Mouse (Mus musculus) megakaryocyte, adult 5-6 weeks (primary cell): ENCODE data around the gene Grb2. TPM values are rescaled to one million over a fixed set of nuclear protein-coding genes. Genes with fewer than 3 reads are reported as not detected.

Experiments
- ATAC-seq: 2 replicates; pipeline ENCODE4 v1.8.0; 2016; ENCODE audit warnings: mild to moderate bottlenecking, inconsistent platforms; ENCODE audit not compliant: poor library complexity, severe bottlenecking
- total RNA-seq, 2 experiments: library from RNA; stranded (forward) in 1 of 2; stranded (reverse) in 1 of 2; fragments of 153-499, 151-499 nt in 1 of 2; fragments of 221-1000, 200-1000 nt in 1 of 2; gene quantifications; 2 replicates each; pipeline versions ENCODE4 v1.2.3 to v1.2.4; 2015 to 2017

Grb2 gene
- total RNA-seq, 2 experiments from 2014 or later, result 68.7 to 109 TPM

GRCm38 (mm10) chr11:115712674-115713298 lies 4.4 kb upstream of the Grb2 start:
- ATAC-seq, result peak; percentile 48

DNA sequence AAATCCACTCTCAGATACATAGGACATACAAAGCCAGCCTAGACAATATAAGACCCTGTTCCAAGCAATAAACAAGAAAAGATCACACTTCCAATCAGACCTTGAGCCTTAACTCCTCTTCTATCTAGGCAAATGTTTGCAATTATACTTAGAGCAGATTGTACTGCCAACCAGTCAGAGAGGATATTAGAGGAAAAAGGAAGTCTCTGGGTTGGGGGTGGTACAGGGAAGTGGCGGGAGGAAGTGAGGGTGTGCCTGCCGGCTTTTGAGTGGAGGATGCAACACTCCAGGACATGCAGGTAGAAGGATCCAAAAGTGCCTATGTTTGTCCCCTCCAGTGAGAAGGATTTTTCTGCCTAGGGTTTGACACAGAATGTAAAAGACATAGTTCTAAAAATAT lies 3.9 kb upstream of the Grb2 start:
- peak; percentile 46 for ATAC-seq

- no peak for ATAC-seq
Observed at GRCm38 (mm10) chr11:115711133-115711532, 2.7 kb upstream of the Grb2 start.

GRCm38 (mm10) chr11:115709829-115710559 lies 1.6 kb upstream of the Grb2 start:
- ATAC-seq, result no peak

DNA sequence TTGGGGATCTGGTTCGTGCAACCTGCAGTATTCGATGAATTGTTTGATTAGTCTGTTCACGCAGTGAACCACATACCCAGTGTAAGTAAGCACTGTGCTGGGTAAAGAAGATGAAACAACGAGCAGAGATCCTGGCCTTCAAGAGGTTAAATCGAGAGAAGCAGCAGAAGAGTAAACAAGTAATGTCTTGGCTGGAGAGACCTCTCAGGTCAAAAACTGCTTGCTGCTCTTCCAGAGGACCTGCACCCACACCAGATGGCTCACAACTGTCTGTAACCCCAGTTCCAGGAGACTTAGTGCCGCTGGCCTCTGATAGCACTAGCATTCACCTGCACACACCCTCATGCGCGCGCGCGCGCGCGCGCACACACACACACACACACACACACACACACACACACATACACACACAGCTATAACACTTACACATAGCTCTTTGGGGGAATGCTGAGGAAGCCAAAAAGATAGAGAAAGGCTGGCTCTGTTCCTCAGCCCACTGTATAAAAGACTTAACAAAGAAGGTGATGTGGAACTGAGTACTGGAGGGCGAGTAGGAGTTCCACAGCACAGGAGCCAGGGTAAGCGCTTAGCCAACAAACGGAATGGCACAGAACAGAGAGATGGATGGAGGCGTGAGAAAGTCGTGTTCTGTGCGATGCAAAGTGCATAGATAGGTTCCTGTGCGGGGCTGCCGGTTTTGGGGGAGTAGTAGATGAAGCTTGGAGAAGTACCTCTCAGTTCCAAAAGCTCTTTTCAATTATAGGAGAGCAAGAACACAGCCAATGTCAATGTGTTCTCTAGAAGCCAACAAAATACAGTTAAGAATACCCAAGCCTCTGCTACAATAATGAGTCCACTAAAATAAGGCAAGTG lies 795 bp upstream of the Grb2 start:
- no peak for ATAC-seq

GRCm38 (mm10) chr11:115707313-115708208 lies 836 bp downstream of the Grb2 start:
- ATAC-seq, result peak; percentile 52

DNA sequence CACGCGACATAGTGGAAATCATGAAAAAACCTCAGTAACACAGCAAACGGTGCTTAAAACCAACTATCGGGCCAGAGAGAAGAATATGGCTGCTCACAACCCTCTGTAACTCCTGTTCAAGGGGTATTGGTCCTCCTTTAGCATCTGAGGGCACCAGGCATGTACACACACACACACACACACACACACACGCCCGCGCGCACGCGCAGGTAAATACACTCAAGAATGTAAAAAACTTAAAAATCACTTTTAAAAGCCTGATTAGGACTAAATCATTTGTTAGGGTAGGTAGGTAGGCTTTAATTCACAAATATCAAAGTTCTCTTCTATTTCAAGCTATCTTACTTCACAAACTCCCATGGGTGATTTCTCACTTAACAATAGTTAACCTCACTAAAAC lies 1.8 kb downstream of the Grb2 start:
- no peak for ATAC-seq

DNA sequence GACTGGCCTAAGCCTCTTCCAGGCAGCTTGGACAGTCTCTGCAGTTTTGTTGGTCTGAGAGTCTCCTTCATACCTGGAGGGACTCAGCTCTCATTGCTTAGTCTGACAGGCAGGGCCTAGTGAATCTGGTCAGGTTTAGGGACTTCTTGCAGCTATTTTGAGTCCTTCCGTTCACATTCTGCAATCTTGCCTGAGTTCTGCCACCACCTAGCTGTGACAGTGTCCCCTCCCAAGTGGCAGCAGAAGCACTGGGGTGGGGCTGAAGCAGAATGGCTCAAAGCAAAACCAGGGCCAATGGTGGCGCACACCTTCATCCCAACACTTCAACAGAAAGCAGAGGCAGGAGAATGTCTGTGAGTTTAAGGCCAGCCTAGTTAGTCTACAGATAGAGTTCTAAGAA lies 2.8 kb downstream of the Grb2 start:
- ATAC-seq, result no peak

- no peak for ATAC-seq
Observed at GRCm38 (mm10) chr11:115704648-115705047, 3.7 kb downstream of the Grb2 start.

GRCm38 (mm10) chr11:115703466-115703865 lies 4.9 kb downstream of the Grb2 start:
- ATAC-seq, result no peak

- peak; percentile 100 for ATAC-seq
Observed at GRCm38 (mm10) chr11:115698986-115699728, 9.2 kb downstream of the Grb2 start.

GRCm38 (mm10) chr11:115697722-115698121 lies 10.7 kb downstream of the Grb2 start:
- ATAC-seq, result no peak

DNA sequence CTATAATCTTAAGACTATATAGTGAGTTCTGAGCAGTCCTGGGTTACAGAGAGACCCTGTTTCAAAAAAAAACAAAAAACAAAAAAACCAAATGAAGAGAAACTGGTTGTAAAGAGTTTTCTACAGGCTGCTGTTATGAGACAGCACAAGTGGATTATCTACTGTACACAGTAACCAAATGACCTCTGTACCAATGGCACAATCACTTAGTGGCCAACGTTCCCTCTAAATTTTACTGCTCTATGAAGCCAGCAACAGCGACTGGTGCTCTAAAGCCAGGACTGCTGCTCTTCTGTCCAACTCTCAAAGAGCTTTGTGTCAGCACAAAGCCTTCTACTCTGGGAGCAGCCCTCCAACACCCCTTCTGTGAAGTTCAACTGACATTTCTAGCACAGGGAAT lies 11.3 kb downstream of the Grb2 start:
- ATAC-seq, result no peak

DNA sequence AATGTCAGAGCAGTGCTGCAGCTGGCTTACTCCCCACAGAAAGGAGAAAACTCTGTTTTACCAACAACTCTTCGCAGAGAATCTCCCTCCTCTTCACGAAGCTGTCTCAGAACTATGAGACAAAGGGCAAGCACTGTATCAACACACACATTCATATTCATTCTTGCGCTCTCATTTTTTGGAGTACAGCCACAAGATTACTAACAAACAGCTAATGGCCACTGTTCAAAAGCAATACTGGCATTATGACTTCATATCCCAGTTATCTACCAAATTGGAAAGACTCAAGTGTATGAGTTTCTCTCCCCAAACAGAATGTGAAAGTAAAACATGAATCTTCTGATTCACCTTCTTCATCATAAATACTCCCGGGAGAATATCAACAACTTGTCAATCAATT lies 11.9 kb downstream of the Grb2 start:
- no peak for ATAC-seq

- no peak for ATAC-seq
Observed at GRCm38 (mm10) chr11:115693979-115694578, 14.3 kb downstream of the Grb2 start.

- ATAC-seq, result peak; percentile 94
Observed at GRCm38 (mm10) chr11:115692800-115693199, 15.6 kb downstream of the Grb2 start.

DNA sequence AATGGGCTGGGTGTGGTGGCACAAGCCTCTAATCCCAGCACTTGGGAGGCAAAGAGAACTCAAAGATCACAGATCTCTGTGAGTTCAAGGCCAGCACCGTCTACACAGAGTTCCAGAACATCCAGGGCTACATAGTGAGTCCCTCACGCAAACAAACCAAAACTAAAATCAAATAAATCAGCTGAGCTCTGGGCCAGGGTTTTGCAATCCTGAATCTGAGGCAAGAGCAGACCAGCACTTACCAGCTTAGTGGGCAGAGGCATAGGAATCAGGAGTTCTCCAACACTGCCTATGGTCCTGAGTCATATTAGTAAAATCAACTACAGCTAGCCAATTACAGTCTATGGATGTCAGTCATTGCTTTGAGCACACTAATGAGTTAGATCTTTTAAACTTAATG lies 16.4 kb downstream of the Grb2 start:
- peak; percentile 55 for ATAC-seq

GRCm38 (mm10) chr11:115691511-115691910 lies 16.9 kb downstream of the Grb2 start:
- no peak for ATAC-seq

DNA sequence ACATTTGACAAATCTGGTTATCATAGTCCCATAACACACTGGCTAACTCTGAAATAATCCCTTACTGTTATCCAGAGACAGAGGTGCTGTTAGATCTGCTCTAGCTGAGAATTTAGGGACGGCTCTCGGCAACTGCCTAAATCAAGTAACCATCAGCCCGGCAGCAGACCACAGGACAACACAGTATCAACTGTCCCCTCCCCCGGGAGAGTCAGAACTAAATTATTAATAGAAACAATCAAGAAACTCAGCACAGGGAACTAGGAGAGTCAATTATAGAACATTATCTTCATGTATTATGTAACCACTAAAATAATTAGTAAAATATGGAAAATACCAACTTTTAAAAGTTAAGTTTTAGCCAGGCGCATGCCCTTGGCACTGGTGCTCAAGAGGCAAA lies 17.4 kb downstream of the Grb2 start:
- no peak for ATAC-seq

DNA sequence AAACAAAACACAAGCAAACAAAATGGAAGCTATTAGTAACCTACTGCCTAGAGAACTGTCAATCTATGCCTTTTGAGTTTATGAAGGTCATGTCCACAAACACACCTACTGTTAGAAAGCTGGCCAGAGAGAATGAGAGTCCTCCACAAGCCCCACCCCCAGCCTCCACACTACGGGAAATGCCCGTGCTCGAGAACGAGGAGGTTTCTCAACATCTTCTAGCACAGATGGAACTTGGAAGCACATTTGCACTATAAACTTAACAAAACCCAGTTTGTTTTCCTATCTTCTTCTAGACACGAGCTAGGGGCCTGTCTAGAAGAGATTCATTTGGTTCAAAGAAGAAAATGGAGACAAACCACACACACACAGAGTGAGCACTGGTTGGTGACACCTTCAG lies 18.0 kb downstream of the Grb2 start:
- ATAC-seq, result no peak
